Mouse (Mus musculus) retina, adult 2 months (tissue): ENCODE measurements around the gene Tmbim1.
"Not testable (repeated sequence)": the region's sequence is repeated elsewhere in the genome, so short reads cannot be mapped to it uniquely, and the experiment has no call there.

Experiments used
- DNase-seq: peaks from one replicate; pipeline ENCODE4 v3.0.0-alpha.2; 2012; ENCODE audit warnings: low read depth, low spot score

Tmbim1 gene

DNA sequence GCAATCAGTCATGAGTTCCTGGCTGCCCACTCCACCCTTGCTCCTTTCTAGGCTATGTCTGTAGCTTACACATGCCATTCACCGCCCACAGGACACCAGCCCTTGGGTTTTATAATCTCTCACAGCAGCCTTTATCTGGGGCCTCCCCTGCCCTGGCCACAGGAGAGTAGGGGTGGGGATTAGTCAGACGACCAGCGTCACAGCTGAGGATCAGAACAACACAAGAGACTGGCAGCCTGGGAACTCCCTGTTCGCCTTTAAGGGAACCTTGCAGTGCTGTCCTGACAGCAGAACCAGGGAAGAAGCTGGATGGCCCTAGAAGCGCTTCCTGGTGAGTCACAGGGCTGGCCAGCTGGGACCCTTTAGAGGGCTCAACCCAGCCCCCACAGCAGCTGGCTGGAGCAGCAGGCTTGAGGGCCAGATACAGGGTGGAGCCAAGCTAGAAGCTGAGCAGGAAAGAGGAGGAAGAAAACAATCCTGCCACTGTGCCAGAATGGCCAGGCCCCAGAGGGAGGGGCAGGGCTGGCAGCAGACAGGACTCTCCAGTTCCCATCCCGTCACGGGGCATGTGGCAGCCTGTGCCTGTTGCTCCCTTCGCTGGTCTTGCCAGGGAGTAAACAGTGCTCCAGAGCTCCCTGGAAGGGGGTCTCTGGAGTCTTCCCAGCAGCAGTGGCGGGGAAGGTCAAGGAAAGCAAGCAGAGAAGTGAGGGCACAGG is 9.8 kb downstream of the Tmbim1 start:
- peak; percentile 68 for DNase-seq

DNA sequence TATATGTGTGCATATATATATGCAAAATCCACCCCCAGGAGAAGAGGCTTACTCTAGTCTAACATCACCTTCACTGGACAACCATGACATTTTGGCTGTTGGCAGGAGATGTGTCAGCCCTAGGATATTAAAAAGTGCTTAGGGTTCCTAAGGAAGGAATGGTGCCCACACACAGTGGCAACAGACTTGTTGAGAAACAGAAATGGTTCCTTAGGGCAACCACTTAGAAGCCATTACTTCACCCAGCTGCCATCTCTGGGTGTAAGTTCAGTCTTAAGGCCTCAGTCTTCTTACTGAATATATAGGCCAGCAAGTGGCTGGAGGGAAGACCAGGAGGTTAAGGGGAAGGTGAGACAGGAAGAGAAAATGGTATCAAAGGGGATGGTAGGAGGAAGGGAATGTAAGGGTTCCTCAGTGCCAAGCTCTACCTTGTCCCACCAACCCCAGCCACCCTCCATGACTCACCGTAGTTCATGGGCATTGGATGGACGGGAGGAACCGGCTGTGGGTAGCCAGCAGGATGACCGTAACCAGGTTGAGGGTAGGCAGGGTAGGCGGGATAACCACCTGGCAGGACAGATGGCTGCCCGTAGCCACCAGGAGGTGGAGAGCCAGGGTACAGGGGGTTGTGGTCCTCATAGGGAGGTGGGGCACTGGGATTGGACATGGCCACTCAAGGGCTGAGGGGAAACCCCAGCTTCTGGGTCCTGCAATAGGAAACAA is 10.5 kb downstream of the Tmbim1 start:
- DNase-seq: no peak

DNA sequence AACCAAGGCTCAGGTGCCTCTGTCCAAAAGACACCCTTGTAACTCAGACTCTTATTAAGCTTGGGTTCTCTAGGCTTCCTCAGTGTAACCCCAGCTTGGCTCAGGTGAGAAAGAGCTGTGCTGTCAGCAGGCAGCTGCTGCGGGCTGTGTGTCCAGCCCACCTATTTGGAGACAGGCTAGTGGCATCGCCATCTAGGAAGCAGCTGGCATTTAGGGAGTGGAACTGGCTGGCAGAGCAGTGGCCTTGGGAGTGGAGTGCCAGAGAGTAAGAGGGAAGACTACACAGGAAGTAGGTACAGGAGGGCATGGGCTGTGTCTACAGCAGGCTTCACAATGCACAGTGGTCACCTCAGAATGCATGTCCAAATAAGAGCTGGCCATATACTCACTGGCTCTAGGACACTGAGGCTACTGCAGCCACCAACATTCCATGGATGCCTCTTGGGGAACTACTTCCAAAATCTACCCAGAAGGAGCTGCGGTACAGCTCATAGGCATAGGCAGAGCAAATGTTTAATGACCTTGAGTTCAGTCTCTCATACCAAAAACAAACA is 11.3 kb downstream of the Tmbim1 start:
- no peak for DNase-seq

DNA sequence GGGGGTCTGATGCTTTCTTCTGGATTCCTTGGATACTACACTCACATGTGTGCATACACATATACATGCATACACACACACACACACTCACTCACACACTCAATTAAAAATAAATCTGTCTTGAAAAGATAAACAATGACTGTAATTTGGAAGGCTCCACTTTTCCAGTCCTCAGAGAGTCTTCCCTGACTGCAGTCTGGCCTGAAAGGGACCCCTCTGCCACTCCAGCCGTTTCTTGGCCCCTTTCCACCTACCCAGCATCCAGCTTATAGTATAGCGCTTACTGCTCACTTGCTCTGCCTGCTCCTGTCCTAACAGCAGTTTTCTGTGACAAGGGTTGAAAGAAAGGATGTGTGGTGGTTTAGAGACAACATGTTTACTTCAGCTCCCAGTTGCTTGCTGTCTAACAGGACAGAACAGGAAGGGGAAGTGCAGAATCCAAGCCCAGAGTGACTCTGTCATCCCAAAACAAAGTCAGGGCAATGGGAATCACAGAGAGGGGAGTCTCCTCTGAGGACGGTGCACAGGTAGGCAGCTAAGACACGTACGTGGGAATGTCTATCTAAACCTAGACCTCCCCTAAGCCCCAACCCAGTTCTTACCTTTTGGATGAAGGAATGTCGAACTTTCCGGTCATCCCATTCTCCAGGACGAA is 12.0 kb downstream of the Tmbim1 start:
- DNase-seq: no peak

DNA sequence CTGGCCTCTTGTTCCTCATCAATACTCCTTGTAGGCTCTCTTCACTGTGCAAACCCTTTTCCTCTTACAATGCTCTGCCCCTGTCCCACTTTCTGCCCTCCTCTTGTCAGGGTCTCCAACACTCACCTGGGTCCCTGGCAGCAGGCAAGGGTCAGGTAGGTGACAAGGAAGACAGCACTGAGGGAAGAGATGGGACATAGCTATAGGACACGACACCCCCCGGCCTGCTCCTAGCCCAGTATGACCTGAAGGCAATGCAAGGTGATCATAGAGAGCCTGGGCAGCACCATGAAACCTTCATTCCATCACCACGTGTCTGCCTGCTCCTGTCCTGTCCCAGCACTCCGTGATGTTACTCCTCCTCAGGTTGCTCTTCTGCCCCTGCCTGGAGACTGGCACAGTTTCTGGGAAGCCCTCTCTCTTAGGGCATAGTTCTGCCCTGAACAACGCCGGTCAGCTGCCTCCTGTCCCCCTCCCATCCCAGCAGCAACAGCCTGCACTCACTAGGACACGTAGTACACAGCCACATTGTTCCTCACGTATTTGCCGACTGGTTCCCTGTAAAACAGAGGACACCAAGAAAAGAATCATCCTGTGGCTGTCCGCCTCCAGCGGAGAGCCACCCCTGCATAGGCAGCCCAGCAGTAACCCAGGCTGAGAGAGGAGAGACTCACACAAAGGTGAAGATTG is 12.9 kb downstream of the Tmbim1 start:
- no peak for DNase-seq

DNA sequence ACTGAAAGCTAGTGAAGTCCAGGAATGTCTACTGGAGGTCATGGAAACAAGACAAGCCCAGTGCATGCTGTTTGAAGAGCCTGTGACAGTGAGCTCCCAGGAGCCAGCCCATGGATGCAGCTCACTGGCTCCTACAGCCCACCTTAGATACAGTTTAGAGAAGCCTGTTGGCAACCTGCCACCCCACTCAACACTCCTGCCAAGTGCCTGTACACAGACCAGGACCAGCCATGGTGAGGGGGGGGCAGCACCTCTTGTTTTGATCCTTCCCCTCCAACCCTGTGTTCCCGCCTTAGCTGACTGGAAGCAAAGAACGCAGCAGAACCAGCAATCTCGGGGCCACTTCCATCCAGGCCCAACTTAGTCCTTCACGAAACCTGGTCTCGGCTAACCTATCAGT is 15.3 kb downstream of the Tmbim1 start:
- no peak for DNase-seq

DNA sequence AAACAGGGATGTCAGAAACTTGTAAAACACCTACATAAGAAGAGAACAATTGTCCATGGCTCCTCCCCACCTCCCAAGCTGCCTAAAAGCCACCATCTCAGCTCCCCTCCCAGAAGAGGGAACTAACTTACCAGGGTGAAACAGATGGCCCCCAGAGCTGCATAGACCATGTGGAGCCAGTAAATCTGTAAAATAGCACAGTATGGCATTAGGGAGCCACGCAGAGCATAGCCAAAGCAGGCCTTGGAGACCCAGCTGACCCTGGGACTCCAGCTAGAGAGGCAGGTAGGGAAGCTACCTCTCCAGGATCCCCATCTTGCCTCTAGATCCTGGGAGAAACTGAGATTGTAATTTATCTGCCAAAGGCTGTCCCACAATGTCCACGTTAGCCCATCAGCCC is 15.7 kb downstream of the Tmbim1 start:
- DNase-seq: no peak

DNA sequence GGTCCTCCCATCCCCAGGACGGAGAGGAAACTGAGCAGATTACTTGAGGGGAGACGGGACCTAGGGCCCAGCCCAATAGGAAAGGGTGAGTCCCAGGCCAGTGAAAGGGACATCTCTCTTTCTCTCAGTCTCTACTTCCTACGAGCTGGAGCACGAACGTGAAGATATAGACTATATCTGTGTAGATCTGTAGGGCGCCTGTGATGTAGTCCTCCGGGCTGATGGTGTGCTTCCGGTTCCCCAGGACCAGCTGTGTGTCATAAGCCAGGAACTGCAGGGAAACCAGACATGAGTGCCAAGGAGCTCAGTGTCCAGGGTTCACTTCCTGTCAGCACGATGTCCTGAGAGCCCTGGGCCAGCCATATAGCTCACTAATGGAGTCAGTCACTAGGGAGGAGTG is 16.2 kb downstream of the Tmbim1 start:
- no peak for DNase-seq

DNA sequence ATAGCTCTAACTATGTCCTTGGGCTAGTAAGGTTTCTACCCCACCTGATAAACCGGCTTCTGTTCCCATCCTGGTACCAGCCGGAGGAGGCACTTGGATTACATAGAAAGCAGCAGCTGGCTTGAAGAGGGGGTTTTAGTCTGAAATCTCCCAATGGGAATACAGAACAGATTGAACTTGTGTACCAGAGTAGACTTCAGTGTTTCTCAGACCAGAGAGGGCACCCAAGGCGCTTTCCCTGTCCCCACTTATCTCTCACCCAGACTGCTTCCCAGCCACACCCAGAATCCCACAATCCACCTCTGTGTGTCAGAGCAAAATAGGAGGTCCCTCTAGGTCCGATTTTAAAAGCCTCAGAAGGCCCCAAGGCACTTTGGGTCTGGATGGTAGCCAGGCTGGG is 17.1 kb downstream of the Tmbim1 start:
- DNase-seq: no peak

DNA sequence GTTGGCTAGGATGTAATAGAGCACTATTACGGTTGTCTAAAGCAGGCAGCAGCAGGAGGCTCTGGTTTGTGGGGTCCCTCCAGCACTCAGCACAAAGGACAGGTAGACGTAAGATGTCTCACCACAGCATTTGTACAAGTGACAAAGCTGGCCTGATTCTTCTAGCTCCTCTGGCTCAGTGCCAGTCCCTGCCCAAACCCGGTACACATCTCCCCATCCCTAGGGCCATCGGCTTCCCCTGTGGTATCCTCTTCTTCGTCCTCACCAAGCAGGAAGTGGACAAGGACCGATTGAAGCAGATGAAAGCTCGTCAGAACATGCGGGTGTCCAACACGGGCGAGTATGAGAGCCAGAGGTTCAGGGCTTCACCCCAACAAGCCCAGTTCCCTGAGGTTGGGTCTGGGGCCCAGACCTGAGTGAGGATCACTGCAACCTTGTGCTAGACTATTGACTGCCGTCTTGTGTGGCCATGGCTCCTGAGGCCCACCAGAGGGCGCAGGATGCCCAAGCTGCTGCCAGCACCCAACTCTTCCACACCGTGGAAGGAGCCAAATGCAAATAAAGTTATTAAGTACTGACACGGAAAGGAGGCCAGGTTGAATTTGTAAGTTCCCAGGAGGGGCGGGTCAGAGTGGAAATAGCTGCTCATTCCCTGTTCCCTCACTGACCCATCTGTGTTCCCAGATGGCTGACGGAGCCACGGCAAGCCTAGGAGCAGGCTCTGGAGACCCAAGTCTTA is 18.4 kb downstream of the Tmbim1 start:
- not testable (repeated sequence) for DNase-seq

DNA sequence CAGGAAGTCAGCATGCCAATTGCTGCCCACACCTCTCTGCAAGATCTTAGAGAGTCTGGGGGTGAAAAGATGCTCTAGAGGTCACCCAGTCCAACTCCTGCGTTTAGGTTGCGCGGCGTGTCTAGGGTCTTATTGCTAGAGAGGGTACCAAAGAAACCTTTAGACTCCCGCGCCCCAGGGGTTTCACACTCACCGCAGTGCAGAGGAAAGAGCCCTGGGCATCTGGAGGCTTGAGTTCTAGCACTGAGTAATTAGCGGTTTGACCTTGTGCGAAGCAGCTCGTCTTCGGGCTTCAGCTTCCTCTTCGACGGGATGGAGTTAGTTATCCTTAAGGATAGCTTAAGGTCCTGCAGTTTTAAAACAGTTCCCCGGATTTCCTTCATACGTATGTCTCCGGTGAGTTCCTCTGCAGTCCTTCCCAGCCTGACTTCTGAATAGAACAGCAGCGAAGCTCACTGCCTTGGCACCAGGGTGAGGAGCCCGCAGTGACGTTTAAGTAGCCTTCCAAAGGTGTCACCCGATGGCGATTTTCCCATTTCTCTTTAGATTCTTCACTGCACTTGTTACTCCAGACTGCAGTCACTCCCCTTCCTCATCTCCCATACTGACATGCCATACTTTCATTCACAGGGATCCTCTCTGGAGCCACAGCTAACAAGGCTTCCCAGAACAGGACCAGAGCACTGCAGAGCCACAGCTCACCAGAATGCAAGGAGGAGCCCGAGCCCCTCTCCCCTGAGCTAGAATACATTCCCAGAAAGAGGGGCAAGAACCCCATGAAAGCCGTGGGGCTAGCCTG is 20.0 kb downstream of the Tmbim1 start:
- DNase-seq: no peak

DNA sequence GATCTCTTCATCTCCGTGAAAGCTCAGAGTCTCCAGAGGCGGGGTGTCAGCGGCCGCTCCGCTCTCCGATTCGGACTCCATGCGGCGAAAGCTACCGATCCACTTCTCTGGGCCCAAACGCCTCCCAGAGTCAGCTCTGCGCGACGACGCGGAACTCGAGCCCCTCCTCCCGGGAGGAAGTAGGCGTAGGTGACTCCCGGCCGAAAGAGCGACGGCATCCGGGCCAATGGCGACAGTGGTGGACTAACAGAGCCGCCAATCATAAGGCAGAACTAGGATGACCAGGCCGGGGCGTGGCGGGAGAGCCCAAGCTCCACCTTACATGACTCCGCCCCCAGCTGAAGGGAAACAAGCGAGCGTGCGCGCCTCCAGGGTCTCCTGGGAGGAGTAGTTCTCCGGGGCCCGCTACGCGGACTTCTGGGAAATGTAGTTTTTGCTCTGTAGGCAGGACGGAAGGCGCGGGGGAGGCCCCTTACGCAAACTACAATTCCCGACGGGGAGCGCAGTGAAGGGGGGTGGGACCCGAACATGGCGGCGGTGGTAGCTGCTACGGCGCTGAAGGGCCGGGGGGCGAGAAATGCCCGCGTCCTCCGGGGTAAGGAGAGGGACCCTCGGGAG is 20.8 kb downstream of the Tmbim1 start, which contains the start of the genes Aamp and Pnkd:
TSS of gene Aamp (minus strand) at position 196 of the 618 bp plus-strand sequence.
TSS of gene Pnkd (plus strand) at position 388 of the 618 bp plus-strand sequence.
- peak; percentile 99 for DNase-seq

DNA sequence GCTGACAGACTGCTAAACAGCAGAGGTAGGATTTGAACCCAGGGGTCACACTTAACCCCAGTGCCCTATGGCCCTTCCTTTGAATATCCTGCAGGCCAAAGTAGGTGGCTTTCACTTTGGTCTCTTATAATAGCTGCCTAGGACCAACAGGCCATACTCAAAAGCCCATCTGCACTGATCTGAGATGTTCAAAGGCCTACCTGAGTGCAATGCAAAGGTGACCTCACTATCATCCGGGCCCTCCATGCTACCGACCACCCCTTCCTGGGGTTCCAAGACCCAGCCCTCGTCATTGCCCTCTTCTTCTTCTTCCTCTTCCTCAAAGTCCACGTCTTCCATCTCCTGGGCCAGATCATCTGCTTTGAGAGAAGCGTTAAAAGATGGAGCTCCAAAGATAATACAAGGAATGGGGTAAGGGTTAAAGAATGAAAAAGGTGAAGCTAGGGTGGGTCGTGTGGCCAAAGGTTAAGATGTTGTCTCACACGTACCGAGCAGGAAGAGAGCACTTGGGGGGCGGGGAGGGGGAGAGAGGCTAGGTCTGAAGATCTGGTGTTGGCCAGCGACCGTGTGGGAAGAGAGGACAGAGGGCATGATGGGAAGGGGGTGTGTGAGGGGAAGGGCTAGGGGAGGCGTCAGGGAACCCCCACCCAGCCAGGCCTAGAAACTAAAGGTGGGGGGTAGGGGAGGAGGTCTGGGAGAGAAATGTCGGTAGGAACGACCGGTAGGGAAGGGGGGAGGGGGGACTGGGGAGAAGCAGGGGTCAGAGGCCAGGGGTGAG is 21.5 kb downstream of the Tmbim1 start:
- no peak for DNase-seq

DNA sequence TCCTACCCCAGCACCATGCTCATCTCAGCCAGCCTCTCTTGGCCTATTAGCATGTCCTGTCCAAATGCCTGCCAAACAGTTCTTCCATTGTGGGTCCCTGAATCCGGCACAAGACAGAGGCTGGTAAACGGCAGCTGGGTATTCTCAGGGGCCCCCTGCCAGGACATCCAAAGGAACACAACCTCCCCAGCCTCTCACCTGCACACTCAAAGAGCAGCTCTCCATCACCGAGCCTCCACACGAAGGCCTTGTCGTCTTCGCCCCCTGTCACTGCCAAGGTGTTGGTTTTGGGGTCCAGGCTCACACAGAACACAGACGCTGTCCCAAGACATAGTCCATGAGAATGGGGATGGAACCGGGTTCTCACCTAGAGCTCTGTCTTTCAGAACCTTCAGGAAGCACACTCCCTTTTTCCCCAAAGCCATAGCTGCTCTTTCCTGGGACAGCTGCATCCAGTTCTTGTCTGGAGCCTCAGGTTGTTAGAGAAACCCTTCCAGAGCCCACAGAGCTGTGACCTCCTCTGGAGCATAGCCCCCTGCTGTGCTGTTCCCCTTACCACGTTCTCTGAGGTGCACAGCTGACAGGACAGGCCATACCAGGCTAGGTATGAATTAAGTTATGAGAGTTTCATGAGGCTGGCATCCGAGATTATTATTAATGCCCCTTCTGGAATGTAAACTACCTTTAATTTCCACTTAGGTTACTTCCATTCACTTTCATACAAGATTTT is 22.4 kb downstream of the Tmbim1 start:
- no peak for DNase-seq

DNA sequence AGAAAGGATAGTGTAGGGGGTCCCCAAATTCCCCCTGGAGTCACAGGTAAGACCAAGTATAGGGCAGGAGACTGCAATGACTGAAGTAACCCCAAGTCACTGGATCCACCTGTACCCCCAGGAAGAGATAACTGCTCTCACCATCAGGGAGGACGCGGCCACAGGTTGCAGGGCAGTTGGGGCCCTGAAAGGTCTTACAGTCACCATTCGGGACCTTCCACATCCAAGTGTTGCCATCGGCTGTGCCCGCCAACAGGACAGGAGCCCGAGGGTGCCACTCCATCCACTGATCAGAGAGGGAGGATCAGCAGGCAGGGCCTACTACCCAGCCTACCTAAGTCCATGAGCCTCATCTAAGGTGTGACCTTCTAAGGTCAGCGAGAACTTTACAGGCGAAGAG is 23.5 kb downstream of the Tmbim1 start:
- no peak for DNase-seq

DNA sequence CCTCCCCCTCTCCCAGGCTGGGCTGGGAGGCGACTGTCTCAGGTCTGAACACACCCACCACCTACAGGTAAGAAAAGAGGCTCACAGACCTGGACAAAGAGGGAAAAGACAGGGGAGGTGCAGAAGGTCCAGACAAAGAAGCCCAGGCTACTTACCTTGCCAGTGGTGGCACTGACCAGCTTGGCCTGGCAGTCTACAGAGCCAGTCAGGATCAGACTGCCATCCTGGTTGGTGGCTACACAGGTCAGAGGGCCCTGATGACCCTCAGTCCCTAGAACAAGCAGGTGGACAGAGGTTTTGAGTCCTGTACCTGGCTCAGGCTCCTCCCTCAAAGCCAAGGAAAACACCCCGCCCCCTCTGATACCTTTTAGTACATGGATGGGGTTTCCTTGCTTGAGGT is 24.1 kb downstream of the Tmbim1 start:
- DNase-seq: no peak

DNA sequence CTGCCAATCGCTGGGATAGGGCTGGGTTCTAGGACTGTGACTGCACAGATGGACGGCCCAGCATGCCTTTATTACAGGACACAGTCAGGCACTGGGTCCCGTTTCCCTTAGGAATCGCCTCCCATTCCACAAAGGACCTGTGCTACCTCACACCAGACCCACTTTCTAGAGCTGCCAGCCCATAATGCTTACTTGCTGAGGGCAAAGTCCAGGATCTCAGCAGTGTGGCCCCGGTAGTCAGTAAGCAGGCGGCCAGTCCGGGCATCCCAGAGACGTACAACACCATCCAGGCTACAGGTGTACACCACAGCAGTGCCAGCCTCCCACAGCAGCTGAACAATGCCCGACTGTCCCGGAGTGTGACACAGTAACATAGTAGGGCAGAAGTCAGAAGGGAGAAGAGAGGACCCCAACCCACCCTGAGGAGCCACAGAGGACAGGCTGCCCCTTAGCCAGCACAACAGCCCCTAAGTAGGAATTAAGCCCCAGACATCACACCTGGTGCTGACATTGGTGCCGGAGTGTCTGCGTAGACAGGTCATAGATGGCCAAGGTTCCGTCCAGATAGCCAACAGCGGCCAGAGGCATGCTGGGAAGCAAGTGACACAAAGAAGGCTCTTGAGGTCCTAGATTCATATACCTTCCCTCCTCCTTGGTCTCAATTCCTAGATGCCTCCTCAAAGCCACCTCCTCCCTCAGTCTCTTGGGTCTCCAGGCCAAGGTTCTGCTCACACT is 24.7 kb downstream of the Tmbim1 start:
- no peak for DNase-seq

DNA sequence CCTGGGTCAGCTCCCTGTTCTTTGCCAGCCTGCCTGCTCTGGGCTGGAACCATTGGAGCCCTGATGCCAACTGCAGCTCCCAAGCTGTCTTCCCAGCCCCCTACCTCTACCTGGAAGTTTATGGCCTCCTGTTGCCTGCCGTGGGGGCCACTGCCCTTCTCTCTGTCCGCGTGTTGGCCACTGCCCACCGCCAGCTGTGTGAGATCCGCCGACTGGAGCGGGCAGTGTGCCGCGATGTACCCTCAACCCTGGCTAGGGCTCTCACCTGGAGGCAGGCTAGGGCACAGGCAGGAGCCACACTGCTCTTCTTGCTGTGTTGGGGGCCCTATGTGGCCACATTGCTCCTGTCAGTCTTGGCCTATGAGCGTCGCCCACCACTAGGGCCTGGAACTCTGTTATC is 26.4 kb downstream of the Tmbim1 start:
- DNase-seq: no peak
